Mouse (Mus musculus) B cell, adult 62 days (primary cell): ENCODE measurements around the gene Rnf166. TPM values are rescaled to one million over a fixed set of nuclear protein-coding genes. Genes with fewer than 3 reads are reported as not detected.

ENCODE experiments used
- total RNA-seq: library from RNA; stranded (reverse); gene quantifications from 4 replicates; pipeline ENCODE4 v1.2.4, GENCODE M21; 2023

The Rnf166 gene
- 34.1 to 39.4 TPM (median 36.4 TPM) in 4 replicates for total RNA-seq

GRCm38 (mm10) chr8:122475580-122476320, at the start of gene Rnf166, which contains the start of gene Ctu2:
Rnf166 (minus strand) TSS chr8:122476064.
Ctu2 (plus strand) TSS chr8:122476143.

DNA sequence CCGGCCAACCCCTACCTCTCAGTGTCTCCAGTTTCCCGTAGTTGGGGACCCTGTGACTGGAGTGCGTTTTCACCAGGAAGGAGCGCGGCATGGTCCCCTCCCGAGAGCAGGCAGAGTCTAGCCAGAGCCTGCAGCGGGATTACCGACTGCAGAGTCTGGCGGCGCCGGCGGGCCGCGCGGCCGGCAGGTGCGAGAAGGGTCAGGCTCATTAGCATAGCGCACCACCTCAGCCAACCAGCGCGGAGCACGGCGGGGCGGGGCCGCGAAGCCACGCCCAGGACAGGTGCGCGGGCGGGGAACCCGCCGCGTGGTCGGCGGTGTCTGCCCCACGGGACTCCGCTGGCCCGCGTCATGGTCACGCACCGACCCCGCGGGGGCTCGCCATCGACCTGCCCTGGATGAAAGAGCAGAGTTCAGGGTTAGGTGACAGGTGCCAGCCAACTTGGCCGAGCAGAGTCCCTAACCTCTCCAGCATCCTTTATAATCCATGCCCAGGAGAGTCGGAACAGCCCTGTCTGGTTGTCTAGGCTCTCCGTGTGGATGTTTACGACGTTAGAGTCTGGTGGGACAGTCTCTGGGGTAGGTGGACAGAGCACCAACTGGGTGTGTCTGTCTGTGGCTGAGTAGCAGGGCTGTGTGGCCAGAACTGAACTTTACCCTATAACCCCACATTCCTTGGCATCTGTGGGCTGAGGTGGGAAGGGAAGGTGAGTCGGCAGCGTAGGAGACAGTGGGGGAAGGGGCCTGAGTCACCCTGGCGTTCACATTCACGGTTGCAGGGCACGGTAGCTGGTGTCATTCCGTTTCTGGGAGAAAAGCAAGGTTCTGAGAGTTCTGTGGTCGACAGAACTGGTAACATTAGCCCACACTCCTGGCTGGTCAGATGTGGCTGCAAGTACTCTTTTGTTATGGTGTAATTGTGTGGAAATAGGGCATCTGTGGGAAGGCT, 15.1 kb downstream of the Rnf166 start, which contains the start of gene Snai3:
Snai3 (minus strand) TSS at position 210 of the 949 bp plus-strand sequence.

GRCm38 (mm10) chr8:122443262-122444006, 32.4 kb downstream of the Rnf166 start, which contains the start of gene Mvd:
Mvd (minus strand) TSS chr8:122443422.

DNA sequence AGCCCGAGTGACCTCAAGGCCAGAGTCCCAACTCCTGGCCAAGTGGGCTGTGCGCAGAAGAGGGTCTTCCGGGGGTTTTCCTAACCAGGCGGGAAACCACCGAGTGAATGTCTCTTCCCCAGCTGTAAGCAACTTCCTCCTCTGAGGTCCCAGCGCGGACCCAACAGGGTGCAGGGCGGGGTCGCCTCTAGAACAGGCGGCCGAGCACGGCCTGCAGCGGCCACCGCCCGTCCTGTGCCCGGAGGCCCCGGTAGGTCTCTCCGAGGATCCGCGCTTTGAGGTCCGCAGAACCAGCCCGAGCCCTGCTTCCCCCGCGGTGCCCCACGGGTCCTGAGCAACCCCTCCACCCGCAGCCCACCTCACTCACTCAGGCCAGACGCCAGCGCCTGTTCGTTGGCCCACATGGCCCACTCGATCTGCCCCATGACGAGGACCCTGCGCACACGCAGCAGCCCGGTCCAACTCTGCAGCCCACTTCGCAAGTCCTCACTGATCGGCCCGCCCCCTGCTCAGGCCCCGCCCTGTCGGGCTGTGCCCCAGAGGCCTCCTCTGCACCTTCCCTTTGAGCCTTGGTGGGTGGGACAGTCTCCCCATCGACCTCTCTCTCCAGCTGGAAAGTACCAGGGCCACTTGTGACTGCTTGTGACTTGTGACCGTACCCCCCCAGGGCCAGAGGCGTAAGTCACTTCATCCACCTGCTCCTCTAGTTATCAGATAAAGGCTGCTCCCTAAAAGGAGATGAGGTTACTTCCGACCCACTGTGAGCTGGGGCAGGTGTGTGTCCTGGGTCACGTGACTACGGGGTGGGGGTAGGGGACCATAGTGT, 43.2 kb downstream of the Rnf166 start, which contains the start of gene Cyba:
Cyba (minus strand) TSS at position 488 of the 826 bp plus-strand sequence.

GRCm38 (mm10) chr8:122421376-122422070, 54.3 kb downstream of the Rnf166 start, which contains the start of gene Il17c:
Il17c (plus strand) TSS chr8:122422020.

Other genes with a start within 250 kb of the Rnf166 start
- gene Zfpm1, start 193.9 kb downstream of the Rnf166 start, total RNA-seq: 15.6 to 24.2 TPM (median 19.0 TPM) in 4 replicates
- gene Trhr2, start 115.3 kb downstream of the Rnf166 start, total RNA-seq: not detected in 4 replicates
- 104 to 112 TPM (median 110 TPM) in 4 replicates for gene Zc3h18, start 99.5 kb downstream of the Rnf166 start, total RNA-seq
- 1.2 to 2.1 TPM (median 1.9 TPM) in 3 of 4 replicates, not detected in the other for gene Il17c, start 54.0 kb downstream of the Rnf166 start, total RNA-seq
- 304 to 323 TPM (median 311 TPM) in 4 replicates for gene Cyba, start 43.1 kb downstream of the Rnf166 start, total RNA-seq
- 5.4 to 7.5 TPM (median 6.5 TPM) in 4 replicates for gene Mvd, start 32.6 kb downstream of the Rnf166 start, total RNA-seq
- 3.0 to 5.5 TPM (median 3.5 TPM) in 4 replicates for gene Snai3, start 15.3 kb downstream of the Rnf166 start, total RNA-seq
- 60.9 to 70.8 TPM (median 67.0 TPM) in 4 replicates for gene Ctu2, start 79 bp upstream of the Rnf166 start, total RNA-seq
- gene Piezo1, start 75.3 kb upstream of the Rnf166 start, total RNA-seq: 50.5 to 59.6 TPM (median 55.8 TPM) in 4 replicates
- gene Cdt1, start 92.0 kb upstream of the Rnf166 start, total RNA-seq: 161 to 179 TPM (median 171 TPM) in 4 replicates
- gene Aprt, start 100.8 kb upstream of the Rnf166 start, total RNA-seq: 69.4 to 88.1 TPM (median 84.2 TPM) in 4 replicates
- gene Galns, start 135.4 kb upstream of the Rnf166 start, total RNA-seq: 25.2 to 31.3 TPM (median 29.0 TPM) in 4 replicates
- 48.6 to 53.8 TPM (median 53.0 TPM) in 4 replicates for gene Trappc2l, start 135.6 kb upstream of the Rnf166 start, total RNA-seq
- 0.51 to 0.89 TPM in 2 of 4 replicates, not detected in the others for gene Pabpn1l, start 146.7 kb upstream of the Rnf166 start, total RNA-seq
- 56.0 to 76.0 TPM (median 63.1 TPM) in 4 replicates for gene Cbfa2t3, start 223.0 kb upstream of the Rnf166 start, total RNA-seq